Mouse (Mus musculus): Measurements from ENCODE around the gene Agrn.

The Agrn gene

DNA sequence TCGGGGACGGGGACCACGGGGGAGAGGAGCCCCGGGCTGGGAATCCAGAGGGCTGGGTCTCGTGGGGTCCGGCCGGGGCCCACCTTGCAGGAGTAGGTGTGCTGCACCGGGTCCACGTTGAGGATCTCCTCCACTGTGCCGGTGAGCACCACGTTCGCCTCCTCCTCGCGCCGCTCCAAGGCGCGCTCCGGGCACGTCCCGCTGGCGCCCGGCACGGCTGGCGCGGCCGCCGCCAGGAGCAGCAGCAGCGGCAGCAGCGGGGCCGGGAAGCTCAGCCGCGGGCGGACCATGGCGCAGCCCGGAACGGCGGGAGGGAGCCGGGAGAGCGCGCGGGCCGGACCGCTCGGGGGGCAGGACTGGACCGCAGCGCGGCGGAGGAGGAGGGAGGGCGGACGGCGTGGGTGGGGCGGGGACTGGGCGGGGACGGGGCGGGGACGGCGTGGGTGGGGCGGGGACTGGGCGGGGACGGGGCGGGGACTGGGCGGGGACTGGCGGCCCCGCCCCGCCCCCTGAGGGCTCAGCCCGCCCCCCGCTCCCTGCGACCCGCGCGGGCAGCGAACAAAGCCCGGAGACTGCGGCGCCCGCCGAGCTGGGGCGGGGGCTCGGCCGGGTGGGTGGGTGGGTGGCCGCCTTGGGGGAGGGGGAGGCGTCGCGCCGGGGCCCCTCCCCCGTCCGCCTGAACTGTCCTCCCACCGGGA, at the start of gene Agrn:
Agrn (minus strand) TSS at position 358 of the 698 bp plus-strand sequence.
- in situ Hi-C loops (cut with MboI, MseI) = no loop called here

DNA sequence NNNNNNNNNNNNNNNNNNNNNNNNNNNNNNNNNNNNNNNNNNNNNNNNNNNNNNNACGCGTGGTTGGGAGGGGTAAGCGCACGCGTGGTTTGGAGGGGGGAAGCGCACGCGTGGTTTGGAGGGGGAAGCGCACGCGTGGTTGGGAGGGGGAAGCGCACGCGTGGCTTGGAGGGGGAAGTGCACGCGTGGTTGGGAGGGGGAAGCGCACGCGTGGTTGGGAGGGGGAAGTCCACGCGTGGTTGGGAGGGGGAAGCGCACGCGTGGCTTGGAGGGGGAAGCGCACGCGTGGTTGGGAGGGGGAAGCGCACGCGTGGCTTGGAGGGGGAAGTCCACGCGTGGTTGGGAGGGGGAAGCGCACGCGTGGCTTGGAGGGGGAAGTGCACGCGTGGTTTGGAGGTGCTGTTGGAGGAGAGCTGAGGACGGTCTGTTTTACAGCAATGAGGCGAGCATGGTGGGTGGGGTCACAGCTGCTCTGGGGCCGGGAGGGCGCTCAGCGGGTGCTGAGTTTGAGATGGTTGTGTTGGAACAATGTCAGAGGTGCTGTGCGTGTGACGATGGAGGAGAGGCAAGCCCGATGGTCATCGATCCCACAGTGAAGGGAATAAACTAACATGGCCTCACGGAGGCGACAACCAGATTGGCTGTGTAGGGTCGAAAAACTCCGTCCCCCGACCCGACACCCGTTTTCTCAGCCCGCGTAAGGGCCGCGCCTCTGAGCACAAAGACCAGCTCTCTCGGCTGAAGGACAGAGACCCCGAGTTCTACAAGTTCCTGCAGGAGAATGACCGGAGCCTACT, 39.6 kb upstream of the Agrn start:
- in situ Hi-C loops (cut with MboI, MseI) = no loop called here

- in situ Hi-C loops (cut with MboI, MseI) = no loop called here
Measured at GRCm38 (mm10) chr4:156235808-156236533, 38.7 kb upstream of the Agrn start, which contains the start of gene Noc2l. Gene Noc2l (plus strand): TSS chr4:156236010.

- in situ Hi-C loops (cut with MboI, MseI) = no loop called here
Measured at GRCm38 (mm10) chr4:156235360-156235770, 38.1 kb upstream of the Agrn start.

DNA sequence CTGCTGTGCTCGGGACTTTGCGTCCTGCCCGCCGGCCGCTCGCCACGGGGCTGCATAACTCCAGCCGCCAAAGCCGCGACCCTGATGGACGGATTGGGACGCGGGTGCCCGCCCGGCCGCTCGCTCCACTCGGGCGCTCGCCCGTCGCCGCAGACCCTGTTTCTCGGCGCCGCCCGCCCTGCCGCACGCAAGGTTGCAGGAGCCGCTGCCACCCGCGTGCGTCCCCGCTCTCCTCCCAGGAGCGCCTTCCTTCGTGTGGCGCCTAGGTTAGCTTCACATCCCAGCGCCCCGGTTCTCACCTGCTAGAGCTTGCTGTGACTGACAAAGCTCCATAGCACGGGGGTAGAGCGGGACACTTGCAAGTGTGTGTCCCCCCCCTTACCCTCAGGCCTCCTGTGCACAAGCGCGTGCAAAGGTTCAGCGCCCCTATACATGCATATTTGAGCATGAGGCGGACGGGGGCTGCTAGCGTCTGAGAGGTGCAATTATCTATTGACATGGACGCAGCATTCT, 37.5 kb upstream of the Agrn start, which contains the start of gene Plekhn1:
Plekhn1 (minus strand) TSS at position 157 of the 513 bp plus-strand sequence.
- in situ Hi-C loops (cut with MboI, MseI) = no loop called here

DNA sequence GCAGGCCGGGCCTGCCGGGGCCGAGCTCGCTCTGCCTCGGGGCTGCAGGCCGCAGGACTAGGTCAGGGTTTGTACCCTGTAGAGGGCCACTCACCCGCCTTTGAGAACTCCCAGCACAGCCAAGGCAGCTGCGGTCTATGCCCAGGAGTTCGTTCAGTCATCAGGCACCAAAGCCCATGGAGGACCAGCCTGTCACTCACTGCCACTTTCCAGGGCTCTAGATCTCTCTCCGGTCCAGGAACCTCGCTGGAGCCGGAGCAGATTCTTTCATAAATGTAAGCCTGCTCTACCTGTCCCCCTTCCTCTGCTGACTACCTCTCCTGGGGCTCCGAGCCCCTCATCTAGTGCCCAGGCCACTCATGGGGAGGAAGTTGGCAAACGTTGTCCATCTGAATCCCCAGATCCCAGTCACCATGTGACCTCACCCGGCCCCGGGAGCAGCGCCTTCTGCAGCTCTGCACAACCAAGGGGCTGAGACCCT, 36.8 kb upstream of the Agrn start:
- in situ Hi-C loops (cut with MboI, MseI) = no loop called here

DNA sequence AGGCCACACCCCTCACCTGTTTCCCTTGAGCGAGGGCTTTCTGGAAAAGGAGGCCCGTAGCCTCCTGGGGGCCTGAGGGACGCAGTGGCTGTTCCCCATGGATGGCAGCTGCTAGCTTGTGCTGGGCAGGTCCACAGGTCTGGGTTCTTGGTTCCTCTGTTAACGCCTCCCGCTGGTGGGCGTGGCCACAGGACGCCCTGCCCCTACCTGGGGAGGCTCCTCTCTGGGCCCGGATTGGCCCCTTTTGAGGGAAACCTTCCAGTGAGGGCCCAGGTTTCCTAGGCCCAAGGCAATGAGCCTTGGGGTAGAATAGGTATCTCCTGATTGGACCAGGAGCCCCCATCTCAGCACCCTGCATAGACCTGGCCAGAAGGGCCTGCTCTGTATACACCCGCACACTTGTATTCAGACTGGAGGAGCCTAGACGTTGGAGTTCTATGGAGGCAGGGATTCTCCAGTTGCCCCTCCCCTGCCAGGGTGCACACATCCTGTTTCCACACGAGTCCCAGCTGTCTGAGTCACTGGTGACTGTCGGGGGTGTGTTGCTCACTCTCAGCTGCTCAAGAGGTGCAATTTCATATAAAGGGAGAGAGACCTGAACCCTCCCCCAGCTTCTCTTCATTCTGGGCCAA, 31.2 kb upstream of the Agrn start:
- in situ Hi-C loops (cut with MboI, MseI) = no loop called here

DNA sequence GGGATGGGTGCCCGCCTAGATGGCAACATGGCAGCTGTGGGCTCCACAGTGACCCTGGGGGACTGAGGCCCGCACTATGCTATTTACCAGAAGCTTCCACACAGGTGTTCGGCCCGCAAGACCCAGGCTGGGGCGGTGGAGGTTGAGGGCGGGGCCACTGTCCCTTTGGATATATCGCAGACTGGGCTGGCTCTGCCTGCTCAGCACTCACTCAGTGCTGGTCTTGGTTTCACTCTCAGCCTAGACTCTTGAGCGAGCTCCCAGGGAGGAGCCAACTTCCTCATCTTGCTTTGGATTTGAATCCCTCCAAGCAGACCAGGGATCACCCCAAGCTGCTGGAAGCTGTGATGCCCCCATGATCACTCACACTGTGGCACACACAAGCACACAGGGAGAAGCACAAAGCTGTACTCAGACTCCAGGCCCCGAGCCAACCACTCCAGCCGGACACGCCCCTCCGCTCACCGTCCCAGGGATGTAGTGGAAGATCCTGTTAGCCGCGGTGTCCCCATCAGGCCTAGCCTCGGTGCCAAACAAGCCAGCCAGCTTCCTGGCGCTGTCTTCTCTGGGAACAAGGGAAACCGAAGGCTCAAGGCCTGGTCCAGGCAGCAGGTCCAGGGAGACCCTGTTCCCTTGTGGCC, 30.6 kb upstream of the Agrn start:
- in situ Hi-C loops (cut with MboI, MseI) = no loop called here

DNA sequence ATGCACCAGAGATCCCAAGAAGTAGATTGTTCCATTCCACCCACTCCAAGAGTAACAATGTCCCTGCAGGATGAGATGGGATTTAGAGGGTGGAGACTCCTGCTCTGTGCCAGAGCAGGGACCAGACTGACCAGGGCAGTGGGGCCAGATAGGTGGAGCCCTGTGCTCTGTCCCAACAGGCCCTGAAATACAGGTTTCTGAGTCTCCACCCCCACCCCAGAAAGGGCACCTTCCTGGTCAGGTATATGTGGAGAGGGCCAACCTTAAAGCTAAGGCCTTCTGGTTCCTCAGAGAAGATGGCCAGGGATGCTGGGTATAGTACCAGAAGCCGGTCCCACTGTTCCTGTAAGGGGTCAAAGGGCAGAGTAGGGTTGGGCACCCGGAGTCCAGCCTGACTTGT, 27.0 kb upstream of the Agrn start:
- in situ Hi-C loops (cut with MboI, MseI) = no loop called here

- in situ Hi-C loops (cut with MboI, MseI) = no loop called here
Measured at GRCm38 (mm10) chr4:156219936-156220335, 22.6 kb upstream of the Agrn start.

DNA sequence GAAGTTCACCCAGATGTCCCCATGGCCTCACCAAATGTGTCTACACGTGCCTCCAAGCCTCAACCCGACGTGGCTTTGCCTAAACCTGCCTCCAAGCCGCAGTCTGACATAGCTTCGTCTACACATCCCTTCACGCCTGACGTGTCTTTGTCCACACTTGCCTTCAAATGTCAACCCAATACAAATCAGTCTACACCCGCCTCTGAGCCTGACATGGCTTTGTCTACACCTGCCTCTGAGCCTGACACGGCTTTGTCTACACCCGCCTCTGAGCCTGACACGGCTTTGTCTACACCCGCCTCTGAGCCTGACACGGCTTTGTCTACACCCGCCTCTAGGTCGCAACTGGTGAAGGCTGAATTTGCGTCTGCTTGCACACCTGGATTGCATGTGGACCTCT, 20.6 kb upstream of the Agrn start:
- in situ Hi-C loops (cut with MboI, MseI) = no loop called here

DNA sequence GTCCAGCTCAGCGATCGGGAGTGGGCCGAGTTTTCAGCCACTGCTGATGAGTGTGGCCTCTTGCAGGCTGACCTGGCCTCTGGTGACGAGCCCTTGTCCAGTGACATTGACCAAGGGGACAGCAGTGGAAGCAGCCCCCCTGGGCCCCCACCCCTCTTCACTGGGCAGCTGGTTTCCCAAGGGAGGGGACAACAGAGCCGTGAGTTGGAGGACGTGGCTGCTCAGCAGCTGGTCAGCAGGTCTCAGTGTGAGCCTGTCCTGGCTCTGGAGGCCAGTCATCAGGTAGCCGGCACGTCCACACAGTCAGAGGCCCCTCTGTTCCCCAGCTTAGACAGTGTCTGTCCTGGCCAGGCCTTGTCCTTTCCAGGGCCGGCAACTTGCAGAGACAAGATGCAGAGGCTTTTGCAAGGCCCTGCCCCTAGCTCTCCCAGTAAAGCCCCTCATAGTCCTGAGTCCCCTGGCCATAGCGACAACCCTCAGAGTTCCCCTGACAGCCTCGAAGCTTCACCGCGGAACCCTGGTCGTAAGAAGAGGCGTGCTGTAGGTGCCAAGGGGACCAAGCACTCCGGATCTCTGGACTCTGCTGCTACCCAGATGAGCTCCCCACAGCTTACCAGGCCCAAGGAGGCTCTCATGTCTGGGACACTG, 19.9 kb upstream of the Agrn start:
- in situ Hi-C loops (cut with MboI, MseI) = no loop called here

- in situ Hi-C loops (cut with MboI, MseI) = no loop called here
Measured at GRCm38 (mm10) chr4:156216196-156216595, 18.9 kb upstream of the Agrn start.

GRCm38 (mm10) chr4:156215649-156216048, 18.4 kb upstream of the Agrn start, which contains the start of gene Perm1:
Gene Perm1 (plus strand): TSS chr4:156215868.
- in situ Hi-C loops (cut with MboI, MseI) = no loop called here

DNA sequence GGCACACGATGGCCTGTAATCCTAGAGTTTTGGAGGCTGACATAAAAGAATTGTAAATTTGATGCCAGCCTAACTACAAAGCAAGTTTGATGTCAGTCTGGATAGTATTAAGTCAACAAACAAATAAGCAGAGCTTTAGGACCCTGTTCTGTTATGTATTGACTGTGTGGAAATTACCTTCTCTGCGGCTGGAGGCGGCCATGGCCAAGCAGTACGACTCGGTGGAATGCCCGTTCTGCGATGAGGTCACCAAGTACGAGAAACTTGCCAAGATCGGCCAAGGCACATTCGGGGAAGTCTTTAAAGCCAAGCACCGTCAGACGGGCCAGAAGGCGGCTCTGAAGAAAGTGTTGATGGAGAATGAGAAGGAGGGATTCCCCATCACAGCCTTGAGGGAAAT, 15.8 kb upstream of the Agrn start:
- in situ Hi-C loops (cut with MboI, MseI) = no loop called here

DNA sequence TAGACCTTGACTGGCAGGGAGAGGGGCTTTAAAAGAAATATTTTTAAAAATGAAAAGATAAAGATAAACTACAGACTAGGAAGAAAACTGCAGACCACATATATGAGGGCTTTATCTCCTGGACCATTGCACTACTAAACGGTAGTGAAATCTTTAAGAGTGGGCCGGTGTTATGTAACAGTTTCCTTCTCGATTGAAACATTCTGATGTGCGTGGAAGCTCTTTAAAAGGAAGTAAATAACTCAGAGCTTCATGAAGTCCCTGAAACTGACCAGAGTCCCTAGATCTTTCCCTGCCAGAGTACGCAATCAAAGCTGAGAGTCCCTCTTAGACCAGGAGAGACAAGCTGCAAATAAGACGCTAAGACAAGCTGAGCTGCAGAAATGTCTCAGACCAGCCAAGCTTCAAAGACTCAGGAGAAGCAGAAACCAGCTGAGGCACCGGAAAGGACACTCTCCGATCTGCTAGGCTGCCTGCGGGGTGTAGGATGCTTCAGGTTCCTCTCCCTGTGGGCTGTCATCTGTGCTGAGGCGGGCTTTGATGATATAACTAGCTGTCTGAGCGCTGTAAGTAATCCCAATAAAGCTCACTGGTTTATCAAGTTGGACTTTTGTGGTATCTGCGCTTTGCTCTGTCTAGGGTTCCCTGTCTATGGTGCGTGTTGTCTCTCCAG, 12.8 kb upstream of the Agrn start:
- in situ Hi-C loops (cut with MboI, MseI) = no loop called here

DNA sequence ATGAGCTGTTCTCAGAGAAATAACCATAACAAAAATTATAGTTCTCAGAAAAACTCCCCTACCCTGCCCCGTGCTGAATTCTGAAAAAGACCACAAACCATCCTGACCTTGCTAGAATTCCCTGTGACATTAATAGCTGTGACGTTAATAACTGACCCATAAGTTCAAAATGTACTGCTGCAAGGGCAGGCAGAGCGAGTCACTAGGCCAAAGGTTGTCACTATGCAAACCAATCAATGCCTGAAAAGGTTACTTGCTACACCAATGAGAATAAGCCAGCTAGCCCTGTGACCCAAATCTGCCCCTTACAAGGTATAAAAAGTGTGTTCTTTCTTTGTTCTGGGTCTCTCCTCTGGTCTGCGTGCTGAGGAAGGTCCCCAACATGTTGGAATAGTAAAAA, 11.6 kb upstream of the Agrn start:
- in situ Hi-C loops (cut with MboI, MseI) = no loop called here

- in situ Hi-C loops (cut with MboI, MseI) = no loop called here
Measured at GRCm38 (mm10) chr4:156203413-156204131, 6.3 kb upstream of the Agrn start.

- in situ Hi-C loops (cut with MboI, MseI) = no loop called here
Measured at GRCm38 (mm10) chr4:156203001-156203412, 5.7 kb upstream of the Agrn start, which contains the start of gene AW011738. Gene AW011738 (plus strand): TSS chr4:156203304.

Measured in T-helper 1 cell (primary cell).